Mouse (Mus musculus): ENCODE data around the gene Lrrfip2.

Gene Lrrfip2

DNA sequence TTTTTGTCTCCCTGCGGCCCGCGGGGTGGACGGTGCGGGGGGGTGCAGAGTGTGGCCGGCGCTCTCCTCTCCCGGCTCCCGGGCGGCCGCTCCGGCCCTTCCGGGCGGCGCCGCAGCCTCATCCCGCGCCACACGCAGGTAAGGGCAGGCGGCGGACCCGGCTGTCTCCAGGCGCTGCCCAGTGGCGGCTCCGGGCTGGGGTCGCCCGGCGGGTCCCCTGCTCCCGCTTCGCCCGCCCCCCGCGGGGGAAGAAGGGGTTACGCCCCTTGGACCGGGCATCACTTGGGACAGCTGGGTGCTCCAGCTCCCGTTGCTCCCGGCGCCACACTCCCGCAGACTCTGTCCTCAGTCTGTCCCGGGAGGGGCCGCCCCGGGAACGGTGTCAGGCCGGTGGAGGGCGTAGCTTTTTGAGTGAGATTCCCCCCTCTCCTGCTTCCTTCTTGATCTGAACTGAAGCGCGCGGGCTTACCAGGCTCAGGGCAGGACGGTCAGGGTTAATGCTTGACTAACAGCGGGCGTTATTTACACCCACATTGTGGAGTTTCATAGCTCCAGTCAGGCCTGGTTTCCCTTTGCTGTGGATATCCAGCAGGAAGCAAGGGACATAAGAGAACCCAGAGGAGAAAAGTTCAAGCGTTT, 979 bp downstream of the Lrrfip2 start:
- DNase-seq (ENCODE audit: low read depth, low spot score): peak; percentile 64

DNA sequence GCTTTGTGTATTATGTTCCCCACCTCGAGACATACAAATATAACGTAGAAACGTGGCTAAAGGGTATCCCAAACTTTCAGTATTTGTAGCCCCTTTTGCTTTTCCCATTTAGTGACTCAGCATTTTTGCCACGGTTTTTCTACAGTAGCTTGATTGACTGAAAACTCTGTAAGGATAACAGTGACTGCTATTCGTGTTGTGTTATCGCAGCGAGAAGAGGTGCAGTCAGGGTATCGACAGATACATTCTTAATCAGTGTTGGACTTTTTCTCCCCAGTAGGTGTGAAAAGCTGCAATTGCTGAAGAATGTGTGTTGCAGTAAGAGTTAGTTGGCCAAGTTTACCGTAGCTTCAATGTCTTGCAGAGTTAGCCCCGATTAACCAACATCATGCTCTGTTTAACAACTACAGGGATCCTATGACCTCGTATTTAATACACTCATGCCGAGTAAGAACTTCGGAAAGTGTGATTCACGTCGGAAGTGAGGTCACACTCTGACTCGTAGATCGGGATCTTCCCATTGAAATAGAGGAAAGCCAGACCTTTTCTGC, 1.6 kb downstream of the Lrrfip2 start:
- no peak for DNase-seq (ENCODE audit: low read depth, low spot score)

DNA sequence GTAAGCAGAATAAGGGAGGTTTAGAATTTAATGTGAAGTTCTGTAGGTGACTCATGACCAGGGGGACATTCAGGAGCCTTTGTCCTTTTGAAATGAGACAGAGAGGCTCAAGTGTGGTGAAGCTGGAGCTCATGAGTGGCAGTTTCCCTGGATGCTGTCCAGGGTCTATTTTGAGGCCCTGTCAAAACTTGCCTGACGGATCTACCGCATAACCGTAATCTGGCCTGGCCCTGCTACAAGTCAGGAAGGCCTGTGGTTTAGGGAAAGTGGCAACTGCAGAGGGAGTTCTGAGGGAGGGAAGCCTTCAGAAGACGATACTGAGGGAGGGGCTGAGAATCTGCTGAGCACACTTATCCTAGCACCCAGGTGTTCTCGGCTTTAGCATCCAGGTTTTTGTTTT, 5.1 kb downstream of the Lrrfip2 start:
- no peak for DNase-seq (ENCODE audit: low read depth, low spot score)

DNA sequence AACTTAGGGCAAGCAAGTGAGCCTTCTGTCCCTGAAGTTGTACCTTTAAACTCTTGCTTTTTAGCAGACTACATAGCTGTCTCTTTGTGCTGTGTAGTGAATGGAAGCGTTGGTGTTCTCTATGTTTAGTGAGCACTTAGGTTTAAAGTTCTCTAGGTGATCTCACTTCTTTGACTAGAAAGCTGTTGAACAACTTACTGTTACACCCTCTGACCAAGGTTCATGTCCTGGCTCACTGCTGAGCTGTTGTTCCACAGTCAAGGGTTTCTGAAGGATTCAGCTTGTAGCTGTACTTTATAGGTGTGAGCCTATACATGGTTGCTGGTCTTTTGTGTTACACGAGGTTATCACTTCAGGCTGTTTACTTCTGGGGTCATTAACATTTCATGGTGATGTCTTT, 5.9 kb downstream of the Lrrfip2 start:
- DNase-seq (ENCODE audit: low read depth, low spot score): no peak

DNA sequence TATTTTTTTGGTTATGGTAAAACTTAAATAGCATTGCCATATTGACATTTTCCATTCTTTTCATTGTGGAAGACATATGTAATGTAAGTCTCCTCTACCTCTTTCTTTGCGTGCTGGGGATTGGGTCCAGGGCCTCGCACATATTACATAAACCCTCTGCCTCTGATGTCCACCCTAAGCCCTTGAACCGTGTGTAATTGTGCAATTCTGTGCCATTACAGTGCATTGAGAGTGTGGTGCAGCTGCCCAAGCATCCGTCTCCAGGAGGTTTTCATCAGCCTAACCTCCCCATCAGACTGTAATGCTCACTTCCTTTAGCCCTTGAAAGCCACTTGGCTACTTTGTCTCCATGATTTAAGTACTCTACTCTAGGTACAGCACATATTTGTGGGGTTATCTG, 7.0 kb downstream of the Lrrfip2 start:
- DNase-seq (ENCODE audit: low read depth, low spot score): no peak

DNA sequence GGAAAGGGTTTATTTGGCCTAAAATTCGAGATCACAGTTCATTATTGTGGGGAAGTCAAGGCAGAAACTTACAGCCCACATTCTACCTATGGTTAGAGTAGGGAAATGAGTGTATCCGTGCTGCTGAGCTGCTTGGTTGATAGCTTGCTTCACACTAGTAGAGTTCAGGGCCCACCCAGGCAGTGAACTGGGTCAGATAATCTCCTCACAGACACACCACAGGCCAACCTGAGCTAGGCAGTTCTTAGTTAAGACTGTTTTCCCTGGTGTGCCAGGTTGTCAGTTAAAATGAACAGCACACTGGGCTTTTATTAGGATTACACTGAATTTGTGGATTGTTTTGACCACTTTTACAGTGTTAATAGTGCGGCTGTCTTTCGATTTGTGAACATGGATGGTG, 9.3 kb downstream of the Lrrfip2 start:
- no peak for DNase-seq (ENCODE audit: low read depth, low spot score)

DNA sequence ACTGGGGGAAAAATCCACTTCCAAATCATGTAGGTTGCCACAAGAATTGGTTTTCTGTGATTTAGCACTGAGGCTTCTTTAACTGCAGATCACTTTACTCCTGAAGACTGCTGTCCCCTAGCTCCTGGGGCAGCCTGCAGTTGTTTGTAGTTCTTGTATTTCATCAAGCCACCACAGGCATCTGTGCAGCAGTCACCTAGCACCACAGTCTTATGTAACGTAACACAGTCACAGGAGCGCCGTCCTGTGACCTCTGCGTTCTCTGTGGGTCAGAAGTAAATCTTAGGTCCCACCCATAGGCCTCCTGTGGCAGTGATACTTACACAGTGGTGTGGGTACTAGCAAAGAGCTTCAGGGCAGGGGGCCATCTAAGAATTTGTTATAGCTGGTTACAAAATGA, 10.4 kb downstream of the Lrrfip2 start:
- DNase-seq (ENCODE audit: low read depth, low spot score): no peak

DNA sequence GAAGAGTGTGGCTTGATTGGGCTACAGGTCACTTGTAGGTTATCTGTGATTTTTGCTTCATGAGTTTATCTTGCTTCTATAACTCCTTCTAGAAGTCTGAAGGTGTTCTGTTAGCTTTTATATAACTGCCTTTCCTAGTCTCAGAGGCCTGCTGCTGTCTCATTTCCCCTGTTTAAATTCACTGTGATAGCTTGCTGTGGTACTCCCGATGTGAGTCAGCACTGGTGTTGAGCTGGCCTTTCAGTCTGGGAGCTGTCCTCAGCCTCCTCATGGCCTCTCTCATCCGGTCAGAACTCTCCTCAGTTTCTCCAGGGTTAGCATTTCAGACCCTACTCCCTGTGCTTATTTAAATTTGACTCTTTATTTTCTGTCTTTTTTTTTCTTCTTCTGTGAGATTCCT, 12.7 kb downstream of the Lrrfip2 start:
- DNase-seq (ENCODE audit: low read depth, low spot score): no peak

DNA sequence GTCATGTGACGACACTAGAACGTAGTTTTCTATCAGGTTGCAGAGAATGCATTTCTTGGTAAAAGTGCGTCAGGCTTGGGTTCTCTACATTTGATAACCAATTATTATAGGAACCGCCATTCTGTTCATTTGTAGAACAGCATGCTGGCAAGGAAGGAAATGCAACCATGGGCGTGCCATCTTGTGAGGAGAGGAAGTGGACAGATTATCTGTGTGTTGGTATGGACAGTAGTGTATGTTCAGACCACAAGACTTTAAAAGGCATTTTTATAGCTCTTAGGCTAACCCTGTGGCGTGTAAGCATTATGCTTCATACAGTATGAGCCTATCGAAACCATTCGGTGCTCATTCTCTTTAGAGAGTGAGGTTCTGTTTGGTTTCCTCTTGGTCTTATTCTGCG, 20.8 kb downstream of the Lrrfip2 start:
- no peak for DNase-seq (ENCODE audit: low read depth, low spot score)

DNA sequence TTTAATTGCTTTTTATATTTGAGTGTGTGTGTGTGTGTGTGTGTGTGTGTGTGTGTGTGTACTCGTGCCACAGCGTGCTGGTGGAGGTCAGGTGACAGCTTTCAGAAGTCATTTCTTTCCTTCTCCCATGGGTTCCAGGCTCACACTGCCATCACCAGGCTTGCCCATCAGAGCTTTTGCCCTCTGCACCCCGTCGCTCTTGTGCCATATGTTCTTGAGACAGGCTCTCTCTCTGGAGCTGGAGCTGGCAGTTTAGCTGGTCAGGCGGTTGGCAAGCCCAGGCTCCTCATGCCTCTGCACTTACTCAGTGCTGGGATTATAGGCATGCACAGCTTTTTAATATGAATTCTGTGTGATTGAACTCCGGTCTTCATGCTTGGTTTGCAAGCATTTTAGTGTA, 25.3 kb downstream of the Lrrfip2 start:
- no peak for DNase-seq (ENCODE audit: low read depth, low spot score)

DNA sequence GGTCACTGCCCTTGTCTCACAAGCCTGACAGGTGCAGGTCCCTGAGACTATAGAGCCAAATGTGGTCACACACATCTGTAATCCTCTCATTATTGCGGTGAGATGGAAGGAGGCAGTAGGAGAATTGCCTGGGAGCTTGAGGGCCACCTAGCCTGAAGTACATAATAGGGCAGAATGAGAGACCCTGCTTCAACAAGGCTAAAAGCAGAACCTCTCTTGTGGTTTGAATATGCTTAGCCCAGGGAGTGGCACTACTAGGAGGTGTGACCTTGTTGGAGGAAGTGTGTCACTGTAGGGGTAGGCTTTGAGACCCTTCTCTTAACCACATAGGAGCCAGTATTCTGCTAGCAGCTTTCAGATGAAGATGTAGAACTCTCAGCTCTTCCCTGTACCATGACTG, 26.0 kb downstream of the Lrrfip2 start:
- no peak for DNase-seq (ENCODE audit: low read depth, low spot score)

DNA sequence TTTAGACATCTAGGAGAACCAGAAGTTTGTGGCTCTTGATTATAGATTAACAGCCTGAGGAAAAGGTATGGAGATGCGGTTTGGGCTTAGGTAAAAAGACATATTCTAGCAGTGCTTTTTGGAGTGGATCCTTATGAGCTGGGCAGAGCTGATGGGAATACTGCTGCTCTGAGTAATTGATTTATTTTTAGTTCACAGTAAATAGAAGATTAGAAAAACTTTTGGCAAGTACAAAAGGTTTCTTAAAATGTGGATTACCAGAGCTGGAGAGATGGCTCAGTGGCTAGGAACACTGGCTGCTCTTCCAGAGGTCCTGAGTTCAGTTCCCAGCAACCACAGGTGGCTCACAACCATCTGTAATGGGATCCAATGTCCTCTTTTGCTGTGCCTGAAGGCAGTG, 27.3 kb downstream of the Lrrfip2 start:
- DNase-seq (ENCODE audit: low read depth, low spot score): no peak

DNA sequence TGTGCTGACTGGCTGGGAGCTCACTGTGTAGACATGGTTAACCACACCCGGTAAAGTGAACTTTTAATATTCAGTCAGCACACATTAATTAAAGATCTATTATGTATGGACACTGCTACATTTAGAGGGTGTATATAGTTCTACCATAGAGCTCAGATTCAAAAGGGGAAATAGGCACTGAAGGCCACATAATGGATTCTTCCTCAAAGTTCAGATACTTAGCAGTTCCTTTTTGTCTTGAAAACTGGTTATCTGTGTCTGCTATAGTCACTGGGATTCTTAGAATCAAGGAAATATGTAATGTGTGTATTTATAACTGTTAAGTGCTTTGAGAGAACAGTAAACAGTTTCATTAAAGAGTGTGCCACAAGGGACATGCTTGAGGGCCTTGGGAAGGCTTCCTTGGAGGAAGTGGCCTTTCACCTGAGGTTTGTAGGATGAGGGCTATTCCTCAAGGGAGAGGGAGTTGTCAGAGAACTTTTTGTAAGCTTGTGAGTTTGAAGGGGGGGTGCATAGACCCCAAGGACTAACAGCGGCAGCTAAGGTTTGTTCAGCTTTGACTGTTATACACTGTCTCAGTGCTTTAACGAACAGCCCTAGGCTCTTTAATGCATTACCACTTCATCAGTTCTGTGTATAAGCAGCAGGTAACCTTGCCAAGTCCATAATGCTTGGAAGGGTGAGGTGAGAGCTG, 28.3 kb downstream of the Lrrfip2 start:
- DNase-seq (ENCODE audit: low read depth, low spot score): peak; percentile 21

DNA sequence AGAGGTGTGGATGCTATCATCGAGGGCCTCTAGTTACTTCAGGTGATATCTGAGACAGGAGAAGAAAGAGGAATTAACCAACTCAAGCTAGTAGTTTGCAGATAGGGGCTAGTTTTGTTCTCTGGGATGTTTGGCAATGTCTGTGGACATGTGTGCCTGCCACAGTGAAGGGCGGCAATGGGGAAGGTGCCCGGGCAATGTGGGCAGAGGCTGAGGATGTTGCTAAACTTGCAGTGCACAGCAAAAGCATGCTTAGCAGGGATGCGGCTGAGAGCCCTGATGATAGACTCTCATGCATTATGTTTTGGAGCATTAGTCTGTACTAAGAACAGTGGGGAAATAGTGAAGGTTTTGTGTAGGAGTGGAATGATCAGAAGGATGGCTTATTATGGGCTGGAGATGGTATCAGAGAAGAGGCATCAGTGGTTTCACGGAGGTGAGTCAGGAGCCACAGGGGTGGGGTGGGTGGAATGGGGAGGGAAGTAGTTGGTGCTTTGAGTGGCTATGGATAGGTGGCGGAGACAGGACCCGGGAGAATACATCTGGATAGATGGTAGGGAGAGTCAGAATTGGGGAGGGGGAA, 28.9 kb downstream of the Lrrfip2 start:
- no peak for DNase-seq (ENCODE audit: low read depth, low spot score)

DNA sequence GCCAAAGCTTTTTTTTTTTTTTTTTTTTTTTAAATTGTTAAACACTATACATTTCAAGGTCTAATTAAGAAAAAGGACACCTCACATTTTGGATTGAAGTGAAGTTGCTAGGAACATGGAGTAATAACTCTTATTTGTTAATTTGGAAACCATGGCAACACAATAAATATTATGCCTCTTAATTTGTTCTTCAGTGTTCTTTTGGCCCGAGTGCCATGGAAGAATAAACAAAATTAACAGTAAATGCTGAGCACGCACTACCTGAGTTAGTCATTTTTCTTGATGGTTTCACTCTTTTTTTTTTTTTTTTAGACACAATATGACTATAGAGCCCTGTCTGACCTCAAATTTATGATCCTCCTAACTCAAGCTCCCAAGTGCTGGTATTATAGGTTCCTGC, 30.6 kb downstream of the Lrrfip2 start:
- no peak for DNase-seq (ENCODE audit: low read depth, low spot score)

DNA sequence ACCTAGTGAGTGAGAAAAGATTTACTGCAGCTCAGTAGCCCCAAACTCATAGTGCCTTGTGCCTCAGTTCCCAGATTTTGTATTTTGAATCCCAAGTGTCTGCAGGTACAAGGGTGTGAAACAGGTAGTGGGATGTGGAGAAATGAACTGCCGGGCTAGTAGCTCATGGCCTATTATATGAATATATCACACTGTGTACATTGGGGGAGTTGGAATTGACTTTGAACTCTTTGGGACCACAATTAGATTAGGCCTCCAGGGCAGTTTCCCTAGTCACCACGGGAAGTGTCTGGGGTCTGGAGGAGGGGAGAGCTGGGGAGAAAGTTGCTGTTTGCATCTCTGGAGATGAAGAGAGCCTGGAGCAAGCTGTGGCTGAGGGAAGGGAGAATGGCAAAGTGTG, 31.0 kb downstream of the Lrrfip2 start:
- DNase-seq (ENCODE audit: low read depth, low spot score): no peak

DNA sequence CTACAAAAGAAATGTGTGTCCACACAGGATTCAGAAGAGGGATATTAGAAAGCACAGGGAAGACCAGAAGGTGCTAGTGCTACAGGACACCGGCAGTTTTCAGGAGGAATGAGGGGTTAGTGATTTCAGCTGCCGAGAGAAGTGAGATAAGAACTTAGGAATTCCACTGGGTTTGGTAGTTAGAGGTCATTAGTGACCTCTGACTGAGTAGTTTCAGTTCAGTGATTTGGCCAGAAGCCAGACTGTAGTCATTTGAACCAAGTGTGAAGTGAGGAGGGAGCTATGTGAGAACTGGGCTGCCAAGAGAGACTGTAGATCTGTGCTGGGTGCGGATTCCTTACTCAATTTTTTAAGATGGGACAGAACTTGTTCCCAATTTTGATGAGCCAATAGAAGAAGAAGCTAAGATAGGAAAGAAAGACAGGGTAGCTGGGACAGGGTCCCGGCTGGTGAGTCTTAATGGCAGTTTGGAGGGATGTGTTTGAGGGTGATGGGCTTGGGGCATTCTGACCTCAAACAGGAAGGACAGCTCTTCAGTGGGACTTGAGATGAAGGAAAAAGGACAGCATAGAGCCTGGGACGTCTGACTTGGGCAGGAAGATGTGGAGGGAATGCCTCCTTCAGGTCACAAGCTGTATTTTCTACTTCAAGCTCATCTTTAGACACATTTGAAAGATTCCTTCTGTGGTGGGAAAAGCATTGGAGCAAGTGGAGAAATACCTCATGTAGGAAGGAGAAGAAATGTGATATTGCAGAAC, 32.0 kb downstream of the Lrrfip2 start:
- DNase-seq (ENCODE audit: low read depth, low spot score): no peak

DNA sequence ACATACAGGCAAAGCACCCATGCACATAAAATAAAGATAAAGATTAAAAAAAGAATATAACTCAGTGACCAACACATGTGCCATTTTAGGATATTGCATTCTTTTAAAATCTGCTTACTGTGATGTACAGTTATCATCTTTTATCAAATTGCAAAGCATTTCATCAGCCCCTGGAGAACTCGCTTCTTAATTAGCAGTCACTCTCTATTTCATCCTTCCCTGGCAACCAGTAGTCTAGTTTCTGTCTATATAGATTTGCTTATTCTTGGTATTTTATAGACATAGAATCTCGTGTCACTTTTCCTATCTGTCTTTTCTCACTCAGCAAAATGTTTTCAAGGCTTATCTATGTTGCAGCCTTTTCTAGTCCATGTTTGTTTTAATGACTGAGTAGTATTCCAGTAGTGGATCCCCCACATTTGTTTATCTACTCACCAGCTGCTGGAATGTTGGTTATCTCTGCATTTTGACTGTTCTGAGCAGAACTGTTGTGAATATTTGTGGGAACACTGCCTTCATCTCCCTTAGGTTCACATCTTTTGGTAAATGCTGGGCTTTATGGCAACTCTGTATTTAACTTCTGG, 35.0 kb downstream of the Lrrfip2 start:
- no peak for DNase-seq (ENCODE audit: low read depth, low spot score)

DNA sequence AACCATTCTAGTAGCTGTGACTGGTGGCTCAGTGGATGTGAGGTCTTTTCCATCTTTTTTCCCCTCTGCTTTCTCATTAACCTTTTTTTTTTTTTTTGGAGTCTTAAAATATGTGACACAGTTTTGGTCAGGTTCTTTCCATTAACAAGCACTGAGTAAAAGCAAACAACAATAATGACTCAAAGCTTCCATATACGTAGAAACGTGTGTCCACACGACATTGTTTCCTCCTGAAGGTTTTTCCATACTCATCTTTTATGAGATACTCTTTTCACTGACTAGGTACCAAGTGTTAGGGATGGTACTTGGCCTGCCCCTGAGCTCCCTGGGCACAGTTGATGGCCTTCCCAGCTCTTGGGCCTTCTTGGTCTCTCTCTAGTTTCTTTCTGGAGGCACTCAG, 35.6 kb downstream of the Lrrfip2 start:
- DNase-seq (ENCODE audit: low read depth, low spot score): no peak

DNA sequence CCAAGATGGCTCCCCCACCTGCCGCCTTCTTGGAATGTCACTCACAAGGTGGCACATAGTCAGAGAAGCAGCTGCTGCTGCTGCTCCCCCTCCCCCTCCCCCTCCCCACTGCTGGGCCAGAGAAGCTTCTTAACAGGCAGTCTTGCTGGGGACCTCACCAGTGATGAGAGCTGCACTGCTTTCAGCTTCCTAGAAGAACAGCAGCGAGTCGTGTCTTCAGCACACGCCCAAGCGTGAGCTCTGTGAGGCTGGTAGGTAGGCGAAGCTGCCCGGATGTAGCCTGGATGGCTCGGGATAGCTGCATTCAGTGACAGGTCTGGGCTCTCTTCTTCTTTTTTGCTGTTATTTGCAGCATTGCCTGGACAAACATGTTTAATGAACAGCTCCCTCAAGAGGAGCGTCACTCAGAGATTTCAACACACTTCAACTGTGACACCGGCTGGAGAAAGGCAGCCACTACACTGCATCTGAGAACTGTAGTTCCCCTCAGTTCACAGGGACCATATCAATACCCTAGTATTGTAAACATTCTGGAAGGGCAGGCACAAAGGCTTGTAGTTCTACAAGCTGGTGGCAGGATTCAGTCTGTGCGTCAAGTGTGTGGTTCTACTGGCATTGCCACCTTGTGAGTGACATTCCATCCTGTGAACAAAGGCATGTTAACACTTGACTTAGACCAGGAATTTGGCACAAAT, 38.5 kb downstream of the Lrrfip2 start:
- no peak for DNase-seq (ENCODE audit: low read depth, low spot score)

DNA sequence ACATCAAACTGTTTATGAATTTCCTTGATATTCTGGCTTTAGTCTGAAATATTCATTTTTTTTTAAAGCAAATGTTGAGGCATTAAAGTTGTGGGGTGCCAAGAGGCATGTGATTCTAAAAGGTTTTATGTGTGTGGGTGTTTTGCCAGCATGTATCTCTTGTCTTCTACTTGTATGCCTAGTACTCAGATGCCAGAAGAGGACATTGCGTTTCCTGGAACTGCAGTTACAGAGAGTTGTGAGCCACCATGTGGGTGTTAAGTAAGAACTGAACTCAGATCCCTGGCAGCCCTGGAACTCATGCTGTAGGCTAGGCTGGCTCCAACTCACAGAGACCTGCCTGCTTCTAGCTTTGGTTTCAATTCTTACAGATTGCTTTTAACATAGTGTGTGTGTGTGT, 42.2 kb downstream of the Lrrfip2 start:
- no peak for DNase-seq (ENCODE audit: low read depth, low spot score)
